ENCODE assay signal across 10 mouse cellular contexts in the genomic region with DNA sequence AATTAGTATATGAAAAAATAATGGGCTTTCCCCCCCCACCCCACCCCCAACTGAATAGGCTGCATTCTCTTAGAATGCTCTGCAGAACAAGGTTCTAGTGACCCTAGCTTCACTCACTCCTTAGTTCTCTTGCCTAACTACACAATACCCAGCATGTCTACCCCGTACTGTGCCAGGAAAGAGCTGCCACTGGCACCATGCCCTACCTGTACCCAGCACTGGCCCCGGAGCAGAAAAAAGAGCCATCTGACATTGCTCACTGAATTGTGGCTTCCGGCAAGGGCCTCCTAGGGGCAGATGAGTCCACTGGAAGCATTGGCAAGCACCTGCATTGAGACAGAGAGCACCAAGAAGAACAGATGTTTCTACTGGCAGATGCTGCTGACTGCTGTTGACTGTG.
"Had no signal": no experiment of that assay in that cellular context is flagged by ENCODE, and none has a peak within 500 bp of the region (broad histone marks: within the 10 kb centered on the region; RNA-seq: fewer than 3 reads in every experiment).

No protein-coding gene starts in this region.

- H3K4me3 ChIP-seq: limb, embryonic 10.5 days; liver, embryonic 15.5 days; midbrain, embryonic 13.5 days; neural tube, embryonic 12.5 days had no signal

- DNase-seq: kidney, adult 8-10 months; kidney, postnatal 36 days; lung, adult 2 months; lung, postnatal 36 days; thymus, postnatal 4 days had no signal

- H3K27ac ChIP-seq: limb, embryonic 10.5 days; liver, embryonic 15.5 days; midbrain, embryonic 13.5 days; neural tube, embryonic 12.5 days; stomach, postnatal 0 days had no signal

- H3K36me3 ChIP-seq: limb, embryonic 10.5 days; liver, embryonic 15.5 days; midbrain, embryonic 13.5 days; neural tube, embryonic 12.5 days had no signal

- H3K4me1 ChIP-seq: limb, embryonic 10.5 days; liver, embryonic 15.5 days; midbrain, embryonic 13.5 days; neural tube, embryonic 12.5 days had no signal

- H3K27me3 ChIP-seq: liver, embryonic 15.5 days; midbrain, embryonic 13.5 days; neural tube, embryonic 12.5 days had no signal

- H3K9me3 ChIP-seq: limb, embryonic 10.5 days; liver, embryonic 15.5 days; midbrain, embryonic 13.5 days; neural tube, embryonic 12.5 days had no signal
